Mouse (Mus musculus) midbrain, postnatal 0 days (tissue): Measurements from ENCODE around the gene Ppp1r10. TPM values are rescaled to one million over a fixed set of nuclear protein-coding genes. Genes with fewer than 3 reads are reported as not detected.

ENCODE experiments used
- ATAC-seq: fragments of 200-750 bp; cut with Nextera tagmentation; 2 replicates; pipeline ENCODE4 v1.8.0; 2017; ENCODE audit warnings: moderate number of reproducible peaks, mild to moderate bottlenecking, moderate TSS enrichment, moderate library complexity; ENCODE audit not compliant: low FRiP score
- DNase-seq: peaks from one replicate; pipeline ENCODE4 v3.0.0-alpha.2; 2015; ENCODE audit warnings: low spot score
- H3K27ac ChIP-seq: fragments of 300-500 bp; sonication (generic); 2 replicates; pipeline ENCODE4 v1.5.1; 2014; ENCODE audit warnings: low read depth, mild to moderate bottlenecking, low read length, mixed read lengths
- H3K27me3 ChIP-seq: fragments of 300-500 bp; sonication (generic); 2 replicates; pipeline ENCODE4 v1.6.1; 2014; ENCODE audit warnings: low read length, control low read depth, mixed read lengths; ENCODE audit not compliant: insufficient read depth
- H3K36me3 ChIP-seq: fragments of 300-500 bp; sonication (generic); 2 replicates; pipeline ENCODE4 v1.6.1; 2014; ENCODE audit warnings: low read length, control low read depth, mixed read lengths; ENCODE audit not compliant: insufficient read depth
- H3K4me1 ChIP-seq: fragments of 300-500 bp; sonication (generic); 2 replicates; pipeline ENCODE4 v1.6.1; 2014; ENCODE audit warnings: mild to moderate bottlenecking, control low read depth, antibody characterized with exemption, low read length, mixed read lengths; ENCODE audit not compliant: insufficient read depth
- H3K4me2 ChIP-seq: fragments of 300-500 bp; sonication (generic); 2 replicates; pipeline ENCODE4 v1.6.1; 2014; ENCODE audit warnings: low read depth, mild to moderate bottlenecking, low read length, mixed read lengths; ENCODE audit not compliant: poor library complexity, severe bottlenecking
- H3K4me3 ChIP-seq: fragments of 300-500 bp; sonication (generic); 2 replicates; pipeline ENCODE4 v1.5.1; 2014; ENCODE audit warnings: low read depth, mild to moderate bottlenecking, low read length, moderate library complexity
- H3K9ac ChIP-seq: fragments of 300-500 bp; sonication (generic); replicated peaks from 2 replicates; pipeline ENCODE4 v1.6.1; 2014; ENCODE audit warnings: mild to moderate bottlenecking, low read length, moderate library complexity, mixed read lengths; ENCODE audit not compliant: poor library complexity, severe bottlenecking
- H3K9me3 ChIP-seq: fragments of 300-500 bp; sonication (generic); 2 replicates; pipeline ENCODE4 v1.6.1; 2016; ENCODE audit warnings: low read length, control low read depth
- CTCF ChIP-seq: IDR thresholded peaks from 2 replicates; pipeline ENCODE4 v1.5.1; 2016; ENCODE audit warnings: antibody characterized with exemption, mild to moderate bottlenecking
- WGBS: fragments of 180-500 bp; shearing (Covaris S2); extraction: QIAGEN DNeasy Blood & Tissue Kit; methylation state at CpG from one replicate; pipeline ENCODE4 v1.1.7; 2014; 5-methylcytosine and 5-hydroxymethylcytosine counted together
- polyA plus RNA-seq: library from polyadenylated mRNA; unstranded; fragments of >200 nt; fragmentation: Nextera tagmentation; extraction: Ambion mirVana; gene quantifications from 2 replicates; pipeline ENCODE4 v1.2.1, GENCODE M21; 2015
- total RNA-seq: library from RNA; depleted of rRNA; stranded (reverse); fragments of >200 nt; gene quantifications from 2 replicates; pipeline ENCODE4 v1.2.3, GENCODE M21; 2014

Gene Ppp1r10
- total and polyA plus RNA-seq, 2 experiments from 2014 or later: 24.8 to 39.3 TPM

GRCm38 (mm10) chr17:35918276-35919059, 2.2 kb downstream of the Ppp1r10 start:
- TF ChIP-seq CTCF: no peak
- Histone ChIP-seq H3K27ac (peak overlapping the region; percentile 98), H3K27me3 (no peaks in the 10 kb centered on the region), H3K4me1 (peaks cover 11% of the 10 kb centered on the region; the same call in 1 of the 2 replicates), H3K9ac (peak overlapping the region; percentile 91), H3K9me3 (no peaks in the 10 kb centered on the region), H3K4me3 (peak overlapping the region; percentile 49), H3K4me2 (peak overlapping the region; percentile 64), H3K36me3 (peaks cover 3% of the 10 kb centered on the region; the same call in 1 of the 2 replicates)
- DNase-seq (peak; percentile 80), ATAC-seq (no peak)
- under 1% methylated on average over 11 of the region's 11 CpGs for WGBS

- Histone ChIP-seq H3K4me3 (peak overlapping the region; percentile 49), H3K9me3 (no peaks in the 10 kb centered on the region), H3K36me3 (peaks cover 9% of the 10 kb centered on the region), H3K4me1 (peaks cover 11% of the 10 kb centered on the region; the same call in 1 of the 2 replicates), H3K9ac (peak overlapping the region; percentile 91), H3K27me3 (no peaks in the 10 kb centered on the region), H3K4me2 (peak overlapping the region; percentile 64), H3K27ac (peak overlapping the region; percentile 98)
- ATAC-seq (peak; percentile 55), DNase-seq (peak; percentile 99)
- 1% methylated on average over 7 of the region's 7 CpGs for WGBS
- TF ChIP-seq CTCF: no peak
Measured at GRCm38 (mm10) chr17:35919060-35919715, 3.0 kb downstream of the Ppp1r10 start.

- ATAC-seq (no peak), DNase-seq (no peak)
- peak overlapping the region; percentile 64 for H3K4me2 ChIP-seq
- no peak for TF ChIP-seq CTCF
- WGBS: 28% methylated on average over 6 of the region's 6 CpGs
- peak overlapping the region; percentile 49 for H3K4me3 ChIP-seq
- peak overlapping the region; percentile 98 for H3K27ac ChIP-seq
- no peaks in the 10 kb centered on the region for H3K9me3 ChIP-seq
- H3K36me3 ChIP-seq: peaks cover 16% of the 10 kb centered on the region
- H3K9ac ChIP-seq: peak overlapping the region; percentile 48; the same call in 1 of the 2 replicates
- no peaks in the 10 kb centered on the region for H3K27me3 ChIP-seq
- peaks cover 11% of the 10 kb centered on the region; the same call in 1 of the 2 replicates for H3K4me1 ChIP-seq
Measured at GRCm38 (mm10) chr17:35919864-35920301, 3.6 kb downstream of the Ppp1r10 start.

GRCm38 (mm10) chr17:35920384-35920783, 4.2 kb downstream of the Ppp1r10 start:
- Histone ChIP-seq H3K9me3 (no peaks in the 10 kb centered on the region), H3K9ac (no peak overlapping the region), H3K4me3 (0 out of 2 replicates have a peak overlapping the region, but pooled peaks have one; percentile 49), H3K4me1 (peaks cover 11% of the 10 kb centered on the region; the same call in 1 of the 2 replicates), H3K27ac (peak overlapping the region; percentile 98), H3K36me3 (peaks cover 20% of the 10 kb centered on the region), H3K27me3 (no peaks in the 10 kb centered on the region), H3K4me2 (peak overlapping the region; percentile 64)
- 73% methylated on average over 1 of the region's 1 CpGs for WGBS
- TF ChIP-seq CTCF: no peak
- DNase-seq (no peak), ATAC-seq (no peak)

- TF ChIP-seq CTCF: peak; percentile 80
- Histone ChIP-seq H3K9me3 (no peaks in the 10 kb centered on the region), H3K36me3 (peaks cover 21% of the 10 kb centered on the region), H3K4me2 (no peak overlapping the region), H3K4me3 (no peak overlapping the region), H3K27ac (peak overlapping the region; percentile 98), H3K27me3 (no peaks in the 10 kb centered on the region), H3K9ac (peak overlapping the region; percentile 14; the same call in 1 of the 2 replicates), H3K4me1 (peaks cover 11% of the 10 kb centered on the region; the same call in 1 of the 2 replicates)
- ATAC-seq: no peak
- DNase-seq: peak; percentile 75
- 63% methylated on average over 5 of the region's 5 CpGs for WGBS
Measured at GRCm38 (mm10) chr17:35920862-35921562, 4.8 kb downstream of the Ppp1r10 start.
